Mouse (Mus musculus) heart, postnatal 10 days (tissue): ENCODE measurements at regions not wholly inside any gene's neighbourhood (a gene's known extent, or its start where the extent isn't known, plus 50 kb on each side); places are given as distances from the start of the nearest gene placed in this dataset.
A peak's percentile ranks its signal among the peaks of the same experiment; 100 is the strongest.
"Not testable (repeated sequence)": the region's sequence is repeated elsewhere in the genome, so short reads cannot be mapped to it uniquely, and the experiment has no call there.

ENCODE experiments used
- DNase-seq, 2 experiments: peaks; one replicate each; pipeline ENCODE4 v3.0.0; 2021
- intact Hi-C: fragments of 180-260 bp; cut with DNase I; formaldehyde crosslinking; loops from one replicate; pipeline ENCODE4 v1.15.1; 2025

GRCm38 (mm10) chr2:3864872-3865271 lies 152.6 kb upstream of the Frmd4a start:
- no peak for DNase-seq
- intact Hi-C loops = no loop called here

GRCm38 (mm10) chr2:3866736-3867135 lies 150.8 kb upstream of the Frmd4a start:
- intact Hi-C loops, DNase-seq: not testable (repeated sequence)

- intact Hi-C loops = no loop called here
- no peak for DNase-seq
Measured at GRCm38 (mm10) chr2:3869701-3870100, 147.8 kb upstream of the Frmd4a start.

DNA sequence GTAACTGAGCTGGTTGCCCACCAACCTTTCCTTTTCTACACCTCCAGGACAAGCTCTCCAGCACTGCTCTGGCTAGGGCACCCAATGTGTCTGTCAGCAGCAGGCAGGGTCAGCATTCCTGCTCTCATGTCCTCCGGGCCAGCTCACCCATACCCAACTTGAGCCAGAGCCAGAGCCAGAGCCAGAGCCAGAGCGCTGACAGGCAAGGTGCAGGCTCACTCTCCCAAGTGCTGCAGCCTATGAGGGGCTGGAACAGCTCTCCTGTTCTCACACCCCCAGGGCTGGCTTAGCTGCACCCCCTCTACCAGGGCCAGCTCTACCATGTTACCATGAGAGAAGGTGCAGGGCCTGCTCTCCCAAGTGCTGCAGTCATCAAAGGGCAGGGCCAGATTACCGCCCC lies 145.8 kb upstream of the Frmd4a start:
- DNase-seq = peak; percentile 23 to 35
- intact Hi-C loops = no loop called here

- intact Hi-C loops = no loop called here
- DNase-seq = no peak
Measured at GRCm38 (mm10) chr2:3887000-3887399, 130.5 kb upstream of the Frmd4a start.

DNA sequence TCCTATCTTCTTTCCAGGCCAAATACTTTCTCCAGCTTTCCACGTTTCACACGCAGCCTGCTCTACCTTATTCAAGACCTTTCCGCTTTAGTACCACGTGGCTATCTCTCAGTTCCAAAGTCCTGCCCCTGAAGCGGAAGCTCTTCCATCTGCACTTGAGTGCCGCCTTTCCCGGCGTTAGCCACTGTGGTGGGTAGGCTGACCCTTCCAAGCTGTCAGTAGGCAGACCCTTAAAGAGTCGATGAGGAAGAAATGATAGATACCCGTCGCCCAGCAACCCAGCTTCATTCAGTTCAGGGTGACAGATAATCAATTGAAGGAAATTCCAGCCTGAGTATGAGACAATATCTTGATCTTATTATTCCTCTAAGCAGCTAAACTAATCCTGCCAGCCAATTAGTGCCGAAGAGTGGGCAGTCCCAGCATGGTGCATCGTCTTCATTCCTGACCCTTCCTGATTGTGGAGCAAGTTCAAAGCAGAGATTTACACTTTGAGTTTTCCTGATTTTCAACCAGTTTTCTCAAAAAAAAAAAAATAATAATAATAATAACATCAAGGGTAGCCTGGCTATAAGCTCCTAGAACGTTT lies 129.6 kb upstream of the Frmd4a start:
- DNase-seq = no peak
- intact Hi-C loops = no loop called here

- intact Hi-C loops = no loop called here
Measured at GRCm38 (mm10) chr2:3889381-3889780, 128.1 kb upstream of the Frmd4a start.

DNA sequence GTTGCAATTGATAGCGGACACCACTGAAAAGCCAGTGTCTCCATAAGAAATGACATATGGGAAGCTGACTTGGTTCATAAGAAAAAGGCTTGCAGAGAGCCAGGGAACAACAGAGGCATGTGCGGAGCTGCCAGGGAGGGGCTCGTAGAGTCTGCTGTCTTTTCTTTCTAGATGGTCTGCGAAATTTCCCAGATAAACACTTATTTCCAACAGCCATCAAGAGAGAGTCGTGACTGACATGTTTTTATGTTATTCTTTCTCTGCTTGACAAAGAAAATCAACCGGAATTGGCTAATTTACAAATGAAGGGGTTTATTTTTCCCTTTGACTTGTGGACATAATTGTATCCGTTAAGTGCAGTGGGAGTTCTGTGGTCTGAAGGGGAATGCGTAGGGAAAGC lies 127.1 kb upstream of the Frmd4a start:
- no peak for DNase-seq
- intact Hi-C loops = no loop called here

More at GRCm38 (mm10) chr2:3889381-3889780, 128.1 kb upstream of the Frmd4a start:
- no peak for DNase-seq

GRCm38 (mm10) chr2:3907026-3907425 lies 110.5 kb upstream of the Frmd4a start:
- DNase-seq = no peak
- intact Hi-C loops = no loop called here

DNA sequence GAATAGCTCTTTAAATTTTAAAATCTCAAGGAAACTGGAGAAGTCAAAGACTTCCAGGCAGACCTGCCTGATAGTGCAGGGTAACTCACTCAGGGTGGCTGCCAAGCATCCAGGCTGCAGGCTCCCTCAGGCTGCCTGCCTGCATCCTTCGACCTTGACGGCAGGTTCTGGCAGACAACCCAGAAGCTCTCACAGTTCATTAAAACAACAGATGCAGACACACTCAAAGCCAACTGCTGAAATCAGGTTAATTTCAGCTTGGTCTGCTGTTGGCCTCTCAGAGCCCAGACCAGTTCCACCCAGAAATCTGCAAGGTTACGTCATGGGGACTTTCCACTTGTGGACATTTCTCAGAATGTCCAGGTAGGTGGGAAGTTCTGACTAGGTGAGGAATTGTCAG lies 109.3 kb upstream of the Frmd4a start:
- peak in 1 of 2 experiments; percentile 20 for DNase-seq
- intact Hi-C loops = no loop called here

GRCm38 (mm10) chr2:3910086-3910891 lies 107.2 kb upstream of the Frmd4a start:
- no peak for DNase-seq
- intact Hi-C loops = no loop called here

DNA sequence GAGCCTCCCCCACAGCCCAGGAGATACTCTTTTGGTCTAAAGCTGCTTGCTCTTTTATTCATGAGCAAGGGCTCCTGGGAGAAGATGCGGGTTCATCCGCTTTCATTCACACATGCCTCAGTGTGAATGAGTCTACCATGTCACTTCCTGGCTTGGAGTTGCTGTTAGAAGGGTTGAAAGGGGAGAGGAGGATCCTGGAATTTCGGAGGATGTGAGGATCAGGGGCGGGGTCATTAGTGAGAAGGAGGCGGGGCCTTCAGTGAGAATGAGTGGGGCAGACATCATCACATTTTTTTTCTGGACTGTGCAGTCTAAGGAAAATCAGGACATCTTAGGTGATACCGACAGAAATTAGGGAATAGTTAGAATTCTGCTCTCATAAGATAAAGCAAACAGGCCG lies 102.4 kb upstream of the Frmd4a start:
- no peak for DNase-seq
- intact Hi-C loops = no loop called here

DNA sequence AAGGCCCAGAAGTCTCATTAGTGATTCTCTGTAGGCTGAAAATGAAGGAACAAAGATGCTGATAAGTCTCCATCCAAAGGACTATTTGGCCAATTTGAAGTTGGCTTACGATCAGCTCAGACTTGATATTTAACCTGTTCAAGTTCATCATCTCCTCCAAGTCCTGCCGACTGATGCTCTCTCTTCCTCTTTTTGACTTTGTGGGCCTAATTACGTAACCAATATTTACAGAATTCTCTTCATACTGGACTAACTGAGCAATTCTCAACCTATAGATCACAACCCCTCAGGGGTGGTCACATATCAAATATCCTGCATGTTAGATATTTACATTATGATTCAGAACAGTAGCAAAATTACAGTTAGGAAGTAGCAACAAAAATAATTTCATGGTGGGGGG lies 101.2 kb upstream of the Frmd4a start:
- DNase-seq = no peak
- intact Hi-C loops = no loop called here

DNA sequence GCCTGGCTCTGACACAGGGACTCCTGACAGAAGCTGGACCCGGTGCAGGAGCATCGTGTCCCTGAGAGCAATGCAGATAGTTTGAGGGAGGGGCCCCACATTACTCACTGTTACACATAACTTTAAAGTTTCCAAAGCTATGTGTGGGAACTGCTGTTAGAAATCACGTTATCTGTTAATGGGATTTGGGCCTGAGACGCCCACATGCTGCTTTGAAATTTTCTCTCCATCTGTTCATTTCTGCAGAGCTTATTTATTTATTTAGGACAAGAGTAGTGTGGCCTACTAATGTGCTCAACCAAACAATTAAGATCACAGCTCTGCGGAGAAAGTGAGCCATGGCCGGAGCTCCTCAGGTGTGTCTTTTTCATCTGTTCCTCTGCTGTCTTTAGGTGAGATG lies 99.4 kb upstream of the Frmd4a start:
- intact Hi-C loops = no loop called here
- DNase-seq = no peak

- peak in 1 of 2 experiments; percentile 9 for DNase-seq
- intact Hi-C loops = no loop called here
Measured at GRCm38 (mm10) chr2:3919893-3920292, 97.6 kb upstream of the Frmd4a start.

DNA sequence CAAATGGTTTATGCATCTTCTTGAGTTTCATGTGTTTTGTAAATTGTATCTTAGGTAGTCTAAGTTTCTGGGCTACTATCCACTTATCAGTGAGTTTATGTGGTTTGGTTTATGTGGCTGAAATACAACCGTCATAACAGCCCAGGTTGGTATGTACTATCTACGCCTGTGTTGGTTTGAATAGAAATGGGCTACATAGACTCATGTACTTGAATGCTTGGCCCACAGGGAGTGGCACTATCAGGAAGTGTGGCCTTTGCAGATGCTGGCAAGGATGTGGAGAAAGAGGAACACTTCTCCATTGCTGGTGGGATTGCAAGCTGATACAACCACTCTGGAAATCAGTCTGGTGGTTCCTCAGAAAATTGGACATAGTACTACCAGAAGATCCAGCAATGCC lies 96.4 kb upstream of the Frmd4a start:
- intact Hi-C loops, DNase-seq: not testable (repeated sequence)

DNA sequence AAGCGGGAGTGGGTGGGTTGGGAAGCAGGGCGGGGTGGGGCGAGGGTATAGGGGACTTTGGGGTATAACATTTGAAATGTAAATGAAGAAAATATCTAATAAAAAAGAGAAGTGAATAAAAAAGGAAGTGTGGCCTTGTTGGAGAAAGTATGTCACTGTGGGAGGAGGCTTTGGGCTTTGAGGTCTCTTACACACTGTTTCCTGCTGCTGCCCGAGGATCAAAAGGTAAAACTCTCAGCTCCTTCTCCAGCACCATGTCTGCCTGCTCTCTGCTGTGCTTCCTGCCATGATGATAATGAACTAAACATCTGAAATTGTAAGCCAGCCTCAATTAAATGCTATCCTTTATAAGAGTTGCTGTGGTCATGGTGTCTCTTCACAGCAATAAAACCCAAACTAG lies 94.8 kb upstream of the Frmd4a start:
- intact Hi-C loops = no loop called here
- DNase-seq = no peak

- intact Hi-C loops = no loop called here
- DNase-seq = no peak
Measured at GRCm38 (mm10) chr2:3924696-3925095, 92.8 kb upstream of the Frmd4a start.

DNA sequence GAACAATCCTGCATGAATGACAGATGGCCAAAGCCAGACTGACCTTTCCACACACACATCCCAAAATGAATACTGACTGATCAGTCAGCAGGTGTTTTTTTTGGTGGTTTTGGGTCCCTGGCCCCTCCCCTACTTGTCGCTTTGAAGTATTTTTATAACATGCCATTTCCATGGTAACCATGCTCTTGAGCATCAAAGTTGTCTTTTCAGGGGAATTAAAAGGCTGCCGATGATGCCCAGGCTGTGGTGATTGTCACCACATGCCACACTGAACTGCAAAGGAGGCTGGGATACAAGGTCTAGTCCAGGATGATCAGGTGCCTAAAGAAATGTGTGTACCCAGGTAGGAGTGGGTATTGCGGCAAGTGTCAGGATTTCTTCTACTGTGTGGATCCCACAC lies 92.3 kb upstream of the Frmd4a start:
- intact Hi-C loops = no loop called here

GRCm38 (mm10) chr2:3926129-3926528 lies 91.4 kb upstream of the Frmd4a start:
- intact Hi-C loops = no loop called here
- DNase-seq = no peak

More for the DNA sequence above, 92.3 kb upstream of the Frmd4a start:
- DNase-seq = no peak

DNA sequence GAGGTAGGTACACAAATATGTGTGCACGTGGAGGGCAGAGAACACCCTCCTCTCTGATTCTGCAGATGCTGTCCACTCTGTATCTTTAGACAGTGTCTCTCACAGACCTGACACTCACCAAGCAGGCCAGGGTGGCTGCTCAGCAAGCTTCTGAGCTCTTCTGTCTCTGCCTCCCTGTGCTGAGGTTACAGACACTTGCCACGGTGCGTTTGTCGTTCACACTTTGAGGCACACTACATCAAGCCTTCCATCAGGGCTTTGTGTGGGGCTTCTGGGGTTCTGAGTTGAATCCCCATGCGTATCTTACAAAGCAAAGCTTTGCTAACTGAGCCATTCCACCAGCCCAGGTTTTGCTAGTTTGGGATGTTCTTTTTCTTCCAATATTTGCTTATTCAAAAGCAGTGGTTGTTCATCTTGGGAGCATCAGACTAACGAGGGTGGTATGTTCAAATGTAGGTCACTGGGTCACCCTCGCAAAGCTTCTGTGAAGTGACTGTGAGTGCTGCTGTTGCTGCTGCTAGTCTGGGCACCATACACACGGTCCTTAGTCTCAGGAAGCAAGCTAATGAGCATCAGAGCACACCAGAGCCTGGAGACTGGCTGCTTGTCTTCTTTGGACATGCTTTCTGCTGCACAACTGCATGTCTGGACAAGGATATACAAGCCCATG lies 90.2 kb upstream of the Frmd4a start:
- intact Hi-C loops = no loop called here
- DNase-seq = no peak

- no peak for DNase-seq
- intact Hi-C loops = no loop called here
Measured at GRCm38 (mm10) chr2:3927853-3928252, 89.7 kb upstream of the Frmd4a start.
